Mouse (Mus musculus) testis, adult 2 months (tissue): Measurements from ENCODE around the gene Apol9b.

Experiments used
- CTCF ChIP-seq: fragments of 200-500 bp; IDR thresholded peaks from 2 replicates; pipeline ENCODE4 v1.5.1; 2012; ENCODE audit warnings: low read depth, mild to moderate bottlenecking, inconsistent platforms, low read length, moderate library complexity; ENCODE audit not compliant: control insufficient read depth, insufficient read depth, insufficient replicate concordance
- POLR2A ChIP-seq: fragments of 200-500 bp; IDR thresholded peaks from 2 replicates; pipeline ENCODE4 v1.6.1; 2012; ENCODE audit warnings: low read depth, mild to moderate bottlenecking, inconsistent platforms, low read length, moderate library complexity; ENCODE audit not compliant: control insufficient read depth

- no peak for TF ChIP-seq CTCF
- no peak for TF ChIP-seq POLR2A
Observed at GRCm38 (mm10) chr15:77752443-77752842, 23.6 kb downstream of the Apol9b start.
